Mouse (Mus musculus) erythroblast, embryonic 14.5 days (primary cell): ENCODE data around the gene Ifngr2.

Experiments used
- GATA1 ChIP-seq: IDR thresholded peaks from 2 replicates; pipeline ENCODE4 v1.6.1; 2012; ENCODE audit warnings: low read length, inconsistent platforms, mixed read lengths
- TAL1 ChIP-seq: IDR thresholded peaks from 3 replicates; pipeline ENCODE4 v1.6.1; 2012; ENCODE audit warnings: low read length, inconsistent platforms, mixed read lengths

GRCm38 (mm10) chr16:91601081-91601480 is 54.2 kb downstream of the Ifngr2 start:
- TF ChIP-seq TAL1 = no peak
- no peak for TF ChIP-seq GATA1
